7 mouse cellular contexts compared by ENCODE assay signal in the genomic region with DNA sequence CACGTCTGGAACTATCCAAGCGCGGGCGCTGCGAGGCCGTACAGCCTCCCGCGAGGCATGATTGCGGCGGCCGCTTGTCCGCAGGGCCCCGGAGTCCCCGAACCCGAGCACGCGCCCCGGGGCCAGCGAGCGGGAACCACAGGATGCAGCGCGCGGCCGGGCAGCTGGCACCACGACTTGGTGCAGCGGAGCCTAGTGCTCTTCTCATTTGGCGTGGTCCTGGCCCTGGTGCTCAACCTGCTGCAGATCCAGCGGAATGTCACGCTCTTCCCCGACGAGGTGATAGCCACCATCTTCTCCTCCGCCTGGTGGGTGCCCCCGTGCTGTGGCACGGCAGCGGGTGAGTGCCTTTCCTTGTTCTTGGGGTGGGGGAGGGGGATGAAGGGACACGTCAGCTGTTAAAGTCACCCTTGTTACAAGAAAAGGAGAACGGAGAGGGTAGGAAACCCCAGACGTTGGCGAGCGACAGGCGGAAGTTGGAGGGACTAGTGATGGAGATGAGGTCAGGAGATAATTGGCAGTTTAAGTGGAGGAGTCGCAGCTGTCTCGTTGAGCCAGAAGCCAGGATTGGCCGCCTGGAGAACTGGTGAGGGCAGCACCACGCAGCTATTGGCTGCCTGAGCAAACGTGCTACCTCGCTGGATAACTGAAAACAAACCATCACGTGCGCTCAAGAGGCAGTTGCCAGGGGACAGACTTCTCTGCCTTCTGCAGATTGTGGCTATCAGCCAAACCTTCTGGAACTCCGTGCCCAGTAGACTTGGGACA. TPM values are rescaled to one million over a fixed set of nuclear protein-coding genes. Genes with fewer than 3 reads are reported as not detected.
A peak's percentile ranks its signal among the peaks of the same experiment; 100 is the strongest.
DNase-seq lines count a peak whose midpoint lies in the region; ATAC-seq lines count a peak whose summit lies in the region.

No protein-coding gene starts in this region.

- peaks cover 11% of the 10 kb centered on the region for H3K36me3 ChIP-seq in embryonic facial prominence, embryonic 11.5 days (replicated peaks; ENCODE audit: control insufficient read depth, insufficient read depth, low read depth, low read length)
- H3K36me3 ChIP-seq in limb, embryonic 11.5 days (ENCODE audit: control insufficient read depth, insufficient read depth, low read length) = peaks cover 19% of the 10 kb centered on the region; the same call in 1 of the 2 replicates
- H3K36me3 ChIP-seq in midbrain, embryonic 14.5 days (ENCODE audit: control insufficient read depth, insufficient read depth, low read length) = peaks cover 35% of the 10 kb centered on the region

- under 1% methylated on average over 50 of the region's 50 CpGs for WGBS in embryonic facial prominence, embryonic 11.5 days
- WGBS in limb, embryonic 11.5 days = under 1% methylated on average over 50 of the region's 50 CpGs
- under 1% methylated on average over 50 of the region's 50 CpGs for WGBS in midbrain, embryonic 14.5 days

- peak; percentile 81 for ATAC-seq in embryonic facial prominence, embryonic 11.5 days (replicated peaks; ENCODE audit: insufficient number of reproducible peaks, low FRiP score, low TSS enrichment, low read depth)
- peak; percentile 70 for ATAC-seq in limb, embryonic 11.5 days (ENCODE audit: insufficient number of reproducible peaks, low FRiP score, low TSS enrichment, low read depth)
- peak; percentile 81 for ATAC-seq in midbrain, embryonic 14.5 days (ENCODE audit: low FRiP score, low TSS enrichment)

- H3K27ac ChIP-seq in embryonic facial prominence, embryonic 11.5 days (replicated peaks; ENCODE audit: low read depth, low read length) = peak overlapping the region; percentile 82
- H3K27ac ChIP-seq in limb, embryonic 11.5 days (replicated peaks; ENCODE audit: low read depth, low read length) = peak overlapping the region; percentile 75
- peak overlapping the region; percentile 95 for H3K27ac ChIP-seq in midbrain, embryonic 14.5 days (replicated peaks; ENCODE audit: low read depth, low read length)

- H3K9me3 ChIP-seq in embryonic facial prominence, embryonic 11.5 days (replicated peaks; ENCODE audit: control insufficient read depth, low read length) = no peaks in the 10 kb centered on the region
- H3K9me3 ChIP-seq in limb, embryonic 11.5 days (ENCODE audit: control insufficient read depth, low read length) = no peaks in the 10 kb centered on the region
- H3K9me3 ChIP-seq in midbrain, embryonic 14.5 days (ENCODE audit: control insufficient read depth, low read length) = no peaks in the 10 kb centered on the region

- DNase-seq in adrenal gland, postnatal 14 days = peak; percentile 87
- peak; percentile 90 for DNase-seq in embryonic facial prominence, embryonic 11.5 days (ENCODE audit: low spot score)
- peak; percentile 99 for DNase-seq in heart, adult 11 months
- DNase-seq in kidney, adult 18-20 months = peak; percentile 86
- peak; percentile 84 for DNase-seq in limb, embryonic 11.5 days (ENCODE audit: low spot score)
- peak; percentile 92 for DNase-seq in midbrain, embryonic 14.5 days
- peak; percentile 62 to 65 for DNase-seq in spleen, adult 18-20 months

- H3K4me1 ChIP-seq in embryonic facial prominence, embryonic 11.5 days (ENCODE audit: control insufficient read depth, insufficient read depth, low read length) = peaks cover 2% of the 10 kb centered on the region
- H3K4me1 ChIP-seq in limb, embryonic 11.5 days (ENCODE audit: control insufficient read depth, insufficient read depth, low read length) = peaks cover 17% of the 10 kb centered on the region
- peaks cover 32% of the 10 kb centered on the region for H3K4me1 ChIP-seq in midbrain, embryonic 14.5 days (ENCODE audit: control insufficient read depth, insufficient read depth, low read length)

- no peaks in the 10 kb centered on the region for H3K27me3 ChIP-seq in embryonic facial prominence, embryonic 11.5 days (ENCODE audit: control insufficient read depth, insufficient read depth, low read length)
- no peaks in the 10 kb centered on the region for H3K27me3 ChIP-seq in limb, embryonic 11.5 days (ENCODE audit: control insufficient read depth, insufficient read depth, low read length)
- no peaks in the 10 kb centered on the region for H3K27me3 ChIP-seq in midbrain, embryonic 14.5 days (ENCODE audit: control insufficient read depth, insufficient read depth, low read length)

- H3K4me3 ChIP-seq in embryonic facial prominence, embryonic 11.5 days (ENCODE audit: low read depth, low read length) = peak overlapping the region; percentile 84
- H3K4me3 ChIP-seq in limb, embryonic 11.5 days (ENCODE audit: low read depth, low read length) = peak overlapping the region; percentile 85
- peak overlapping the region; percentile 86 for H3K4me3 ChIP-seq in midbrain, embryonic 14.5 days (replicated peaks; ENCODE audit: low read depth, low read length)

- peak overlapping the region; percentile 78 for H3K9ac ChIP-seq in embryonic facial prominence, embryonic 11.5 days (replicated peaks; ENCODE audit: low read length)
- peak overlapping the region; percentile 82 for H3K9ac ChIP-seq in limb, embryonic 11.5 days (ENCODE audit: low read length)
- H3K9ac ChIP-seq in midbrain, embryonic 14.5 days (replicated peaks; ENCODE audit: low read length) = peak overlapping the region; percentile 71

- H3K4me2 ChIP-seq in embryonic facial prominence, embryonic 11.5 days (ENCODE audit: low read depth, low read length) = peak overlapping the region; percentile 70
- peak overlapping the region; percentile 72 for H3K4me2 ChIP-seq in limb, embryonic 11.5 days (ENCODE audit: low read depth, severe bottlenecking)
- H3K4me2 ChIP-seq in midbrain, embryonic 14.5 days (ENCODE audit: low read length) = peak overlapping the region; percentile 89

RNA-seq across cellular contexts. Expression of gene Insig1, which starts 0.5 kb away (rescaled TPM):
- total RNA-seq in adrenal gland, postnatal 14 days (2021) = 46.2 and 66.1 TPM in 2 replicates
- polyA plus RNA-seq in embryonic facial prominence, embryonic 11.5 days (2014; fragmentation: Nextera tagmentation; extraction: Ambion mirVana) = 89.2 and 95.2 TPM in 2 replicates
- 78.8 and 80.8 TPM in 2 replicates for polyA plus RNA-seq in limb, embryonic 11.5 days (2014; fragmentation: Nextera tagmentation; extraction: Ambion mirVana)
- 80.1 and 94.3 TPM in 2 replicates for polyA plus RNA-seq in midbrain, embryonic 14.5 days (2014; fragmentation: Nextera tagmentation; extraction: Ambion mirVana)

Comparison
In these comparisons a context has a peak if more than half of its experiments do, and no peak if none do; other contexts are left out.
1. Peak in every context shown above with its lines: DNase-seq, ATAC-seq, H3K4me3 ChIP-seq and H3K27ac ChIP-seq.